Mouse (Mus musculus) embryonic facial prominence, embryonic 15.5 days (tissue): ENCODE results near the gene Macrod2. TPM values are rescaled to one million over a fixed set of nuclear protein-coding genes. Genes with fewer than 3 reads are reported as not detected.

Source experiments
- ATAC-seq: fragments of 200-750 bp; cut with Nextera tagmentation; 2 replicates; pipeline ENCODE4 v1.8.0; 2017; ENCODE audit warnings: low read depth, moderate TSS enrichment; ENCODE audit not compliant: insufficient number of reproducible peaks, low FRiP score, low TSS enrichment
- H3K27ac ChIP-seq: fragments of 300-500 bp; sonication (generic); replicated peaks from 2 replicates; pipeline ENCODE4 v1.5.1; 2015; ENCODE audit warnings: mild to moderate bottlenecking, inconsistent platforms
- H3K27me3 ChIP-seq: fragments of 300-500 bp; sonication (generic); 2 replicates; pipeline ENCODE4 v1.6.1; 2015; ENCODE audit warnings: inconsistent platforms
- H3K36me3 ChIP-seq: fragments of 300-500 bp; sonication (generic); 2 replicates; pipeline ENCODE4 v1.6.1; 2015; ENCODE audit warnings: mild to moderate bottlenecking, inconsistent platforms
- H3K4me1 ChIP-seq: fragments of 300-500 bp; sonication (generic); 2 replicates; pipeline ENCODE4 v1.6.1; 2015; ENCODE audit warnings: inconsistent platforms
- H3K4me2 ChIP-seq: fragments of 300-500 bp; sonication (generic); replicated peaks from 2 replicates; pipeline ENCODE4 v1.6.1; 2015; ENCODE audit warnings: mild to moderate bottlenecking, inconsistent platforms
- H3K4me3 ChIP-seq: fragments of 300-500 bp; sonication (generic); replicated peaks from 2 replicates; pipeline ENCODE4 v1.5.1; 2015; ENCODE audit warnings: mild to moderate bottlenecking, inconsistent platforms
- H3K9ac ChIP-seq: fragments of 300-500 bp; sonication (generic); 2 replicates; pipeline ENCODE4 v1.6.1; 2015; ENCODE audit warnings: inconsistent platforms
- H3K9me3 ChIP-seq: fragments of 300-500 bp; sonication (generic); replicated peaks from 2 replicates; pipeline ENCODE4 v1.6.1; 2016; ENCODE audit warnings: inconsistent platforms
- WGBS: fragments of 180-500 bp; shearing (Covaris S2); methylation state at CpG from one replicate; pipeline ENCODE4 v1.1.7; 2015; 5-methylcytosine and 5-hydroxymethylcytosine counted together
- polyA plus RNA-seq: library from polyadenylated mRNA; unstranded; fragments of >200 nt; fragmentation: Nextera tagmentation; extraction: Ambion mirVana; gene quantifications from 2 replicates; pipeline ENCODE4 v1.2.1, GENCODE M21; 2015

Macrod2 gene
- polyA plus RNA-seq, 1 experiment from 2014 or later, result 38.9 TPM

DNA sequence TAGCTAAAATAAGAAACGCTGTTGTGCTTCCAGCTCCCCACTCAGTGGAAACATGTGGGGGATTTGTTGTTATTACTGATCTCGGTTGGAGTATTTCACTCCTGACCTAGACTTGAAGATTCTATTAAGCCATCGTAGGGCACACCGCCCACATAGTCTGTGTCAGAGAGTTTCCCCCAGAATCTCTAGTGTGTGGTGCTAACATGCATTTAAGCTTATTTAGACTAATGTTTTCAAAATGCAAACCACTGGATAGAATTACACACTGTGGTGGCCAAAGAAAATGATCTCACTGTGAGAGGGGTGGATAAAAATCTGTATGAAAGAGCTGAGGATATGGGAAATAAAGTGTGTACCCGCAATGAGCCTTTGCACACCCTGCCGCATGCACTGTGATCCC is 834.7 kb downstream of the Macrod2 start:
- 26% methylated on average over 6 of the region's 6 CpGs for WGBS
- H3K9ac ChIP-seq, result no peak overlapping the region
- no peak overlapping the region for H3K4me2 ChIP-seq
- H3K27me3 ChIP-seq, result no peaks in the 10 kb centered on the region
- no peaks in the 10 kb centered on the region for H3K9me3 ChIP-seq
- H3K4me1 ChIP-seq, result peaks cover 18% of the 10 kb centered on the region
- no peak overlapping the region for H3K4me3 ChIP-seq
- peak; percentile 65 for ATAC-seq
- H3K27ac ChIP-seq, result no peak overlapping the region
- H3K36me3 ChIP-seq, result no peaks in the 10 kb centered on the region

DNA sequence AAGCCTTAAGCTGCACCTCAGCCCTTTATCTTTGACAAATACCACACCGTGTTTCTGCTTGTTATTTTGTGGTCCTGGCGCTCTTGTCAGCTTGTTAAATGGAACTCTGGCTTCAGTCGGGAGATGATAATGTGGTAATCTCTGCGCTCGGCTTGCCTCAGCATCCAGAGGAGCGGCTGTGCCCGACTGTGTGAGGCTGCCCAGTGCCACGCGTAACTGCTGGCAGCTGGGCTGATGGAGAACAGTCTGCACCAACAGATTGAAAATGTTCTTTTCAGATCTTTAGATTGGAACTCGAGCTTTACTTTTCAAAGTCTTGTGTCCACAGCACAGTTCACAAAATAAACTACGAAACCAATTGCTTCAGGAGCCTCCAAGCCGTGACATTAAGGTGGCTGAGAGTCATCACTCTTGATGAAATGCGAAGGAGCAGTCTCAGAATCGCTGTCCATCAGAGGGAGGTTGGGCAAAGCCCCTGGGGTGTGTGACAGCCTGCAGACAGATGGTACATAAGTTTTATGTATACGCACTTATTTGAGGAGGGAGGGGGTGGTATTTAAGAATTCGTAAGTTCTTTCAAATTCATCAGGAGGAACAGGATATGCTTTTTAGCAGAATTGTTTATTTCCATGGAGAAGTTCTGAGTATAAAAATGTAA is 836.0 kb downstream of the Macrod2 start:
- Histone ChIP-seq H3K4me2 (peak overlapping the region; percentile 28), H3K36me3 (no peaks in the 10 kb centered on the region), H3K27ac (peak overlapping the region; percentile 6; the same call in 1 of the 2 replicates), H3K9me3 (no peaks in the 10 kb centered on the region), H3K4me3 (no peak overlapping the region), H3K4me1 (peaks cover 21% of the 10 kb centered on the region), H3K9ac (no peak overlapping the region), H3K27me3 (no peaks in the 10 kb centered on the region)
- 16% methylated on average over 16 of the region's 16 CpGs for WGBS
- no peak for ATAC-seq

GRCm38 (mm10) chr2:141234306-141234705 is 839.2 kb downstream of the Macrod2 start:
- Histone ChIP-seq H3K9me3 (no peaks in the 10 kb centered on the region), H3K27ac (peak overlapping the region; percentile 74), H3K4me3 (no peak overlapping the region), H3K4me2 (no peak overlapping the region), H3K4me1 (peaks cover 21% of the 10 kb centered on the region), H3K36me3 (no peaks in the 10 kb centered on the region), H3K27me3 (no peaks in the 10 kb centered on the region), H3K9ac (no peak overlapping the region)
- no peak for ATAC-seq
- WGBS, result 32% methylated on average over 8 of the region's 8 CpGs

DNA sequence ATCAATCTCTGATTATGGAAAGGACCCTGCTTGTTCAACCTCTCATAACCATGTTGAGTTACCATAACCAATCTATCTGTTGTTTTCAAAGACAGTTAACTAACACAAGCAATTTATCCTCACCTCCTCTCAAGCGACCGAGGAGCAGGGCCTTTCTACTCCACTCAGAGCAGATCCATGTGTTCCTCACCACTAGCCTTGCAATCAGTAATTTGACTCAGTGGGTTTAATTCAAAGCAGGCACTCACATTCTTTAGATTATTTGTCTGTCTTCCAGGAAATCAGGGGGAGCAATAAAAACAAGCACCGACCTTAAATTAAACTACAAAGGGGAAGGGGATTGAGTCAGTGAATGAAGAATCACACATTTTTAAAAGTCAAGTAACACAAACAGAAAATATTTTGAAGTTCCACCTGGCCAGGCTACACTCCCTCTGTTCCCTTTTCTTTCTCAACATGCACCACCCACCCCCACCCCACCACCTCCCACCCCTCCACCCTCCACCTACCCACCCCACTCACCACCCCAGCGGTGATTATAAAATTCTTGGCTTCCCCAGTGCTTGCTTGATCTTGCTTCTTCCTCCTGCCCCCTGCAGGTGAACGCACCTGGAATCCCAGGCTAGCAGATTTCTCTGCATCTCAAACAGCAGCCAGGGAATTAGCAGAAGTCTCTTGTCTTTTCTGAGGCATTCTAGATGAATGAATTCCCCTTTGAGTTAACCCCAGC is 839.8 kb downstream of the Macrod2 start:
- Histone ChIP-seq H3K4me3 (no peak overlapping the region), H3K27ac (peak overlapping the region; percentile 74), H3K9me3 (no peaks in the 10 kb centered on the region), H3K27me3 (no peaks in the 10 kb centered on the region), H3K4me1 (peaks cover 19% of the 10 kb centered on the region), H3K9ac (no peak overlapping the region), H3K36me3 (no peaks in the 10 kb centered on the region), H3K4me2 (no peak overlapping the region)
- WGBS, result 11% methylated on average over 5 of the region's 5 CpGs
- 0 out of 2 replicates have a peak, but pooled peaks have one; percentile 16 for ATAC-seq

DNA sequence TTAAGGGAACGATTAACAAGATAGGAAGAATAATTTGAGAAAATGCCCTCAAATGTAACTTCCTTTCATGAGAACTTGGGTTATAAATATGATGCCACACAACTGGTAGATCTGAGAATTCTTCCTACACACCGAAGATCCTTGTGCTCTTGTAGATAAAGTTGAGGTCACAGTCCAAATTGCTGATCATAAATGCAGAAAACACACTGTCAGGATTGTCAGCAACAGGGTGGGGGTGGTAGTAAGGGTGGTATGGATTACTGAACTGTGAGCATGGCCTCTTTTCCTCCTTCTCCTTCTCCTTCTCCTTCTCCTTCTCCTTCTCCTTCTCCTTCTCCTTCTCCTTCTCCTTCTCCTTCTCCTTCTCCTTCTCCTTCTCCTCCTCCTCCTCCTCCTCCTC is 852.6 kb downstream of the Macrod2 start:
- no peak overlapping the region for H3K9ac ChIP-seq

GRCm38 (mm10) chr2:141264582-141264981 is 869.5 kb downstream of the Macrod2 start:
- no peak for ATAC-seq
- Histone ChIP-seq H3K4me3 (no peak overlapping the region), H3K4me1 (no peaks in the 10 kb centered on the region), H3K9ac (no peak overlapping the region), H3K4me2 (no peak overlapping the region), H3K9me3 (no peaks in the 10 kb centered on the region), H3K27me3 (no peaks in the 10 kb centered on the region), H3K27ac (no peak overlapping the region), H3K36me3 (no peaks in the 10 kb centered on the region)
- WGBS, result 65% methylated on average over 4 of the region's 4 CpGs

More for the DNA sequence above, 852.6 kb downstream of the Macrod2 start:
- Histone ChIP-seq H3K27ac (no peak overlapping the region), H3K27me3 (no peaks in the 10 kb centered on the region), H3K4me3 (no peak overlapping the region), H3K36me3 (no peaks in the 10 kb centered on the region), H3K4me1 (no peaks in the 10 kb centered on the region), H3K4me2 (no peak overlapping the region), H3K9me3 (no peaks in the 10 kb centered on the region)
- 88% methylated on average over 2 of the region's 2 CpGs for WGBS
- ATAC-seq, result no peak

- H3K27me3 ChIP-seq, result no peaks in the 10 kb centered on the region
- no peaks in the 10 kb centered on the region for H3K36me3 ChIP-seq
- ATAC-seq, result no peak
- no peak overlapping the region for H3K27ac ChIP-seq
- H3K4me3 ChIP-seq, result no peak overlapping the region
- 0 out of 2 replicates have a peak, but pooled peaks cover 2% of the 10 kb centered on the region for H3K4me1 ChIP-seq
- no peak overlapping the region for H3K4me2 ChIP-seq
- no peak overlapping the region for H3K9ac ChIP-seq
- no peaks in the 10 kb centered on the region for H3K9me3 ChIP-seq
Measured at GRCm38 (mm10) chr2:141266591-141266990, 871.5 kb downstream of the Macrod2 start.

DNA sequence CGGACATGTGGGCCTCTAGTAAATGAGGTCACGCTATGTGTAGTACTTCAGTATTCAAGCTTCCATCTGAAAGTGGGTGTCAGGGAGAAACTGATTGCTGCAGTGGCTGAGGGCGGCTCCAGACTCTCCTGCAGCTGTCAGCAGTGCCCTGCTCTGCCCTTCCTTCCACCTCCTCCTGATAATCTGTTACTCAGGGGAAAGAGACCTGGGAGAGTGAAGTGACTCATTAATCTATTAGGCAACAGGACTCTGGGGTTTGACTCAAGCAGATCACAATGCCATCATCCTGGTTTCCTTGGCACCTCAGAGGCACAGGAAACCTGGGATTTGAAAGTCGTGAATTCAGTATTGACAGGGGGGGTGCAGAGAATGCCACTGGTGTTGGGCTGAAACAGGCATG is 876.4 kb downstream of the Macrod2 start:
- WGBS, result 63% methylated on average over 4 of the region's 4 CpGs
- H3K9ac ChIP-seq, result no peak overlapping the region
- no peaks in the 10 kb centered on the region for H3K27me3 ChIP-seq

GRCm38 (mm10) chr2:141272966-141273365 is 877.9 kb downstream of the Macrod2 start:
- no peak overlapping the region for H3K4me2 ChIP-seq
- no peak for ATAC-seq
- no peak overlapping the region for H3K4me3 ChIP-seq
- 49% methylated on average over 4 of the region's 4 CpGs for WGBS
- no peak overlapping the region for H3K9ac ChIP-seq
- H3K36me3 ChIP-seq, result no peaks in the 10 kb centered on the region
- H3K27me3 ChIP-seq, result no peaks in the 10 kb centered on the region
- H3K27ac ChIP-seq, result no peak overlapping the region
- no peaks in the 10 kb centered on the region for H3K9me3 ChIP-seq
- 0 out of 2 replicates have a peak, but pooled peaks cover 7% of the 10 kb centered on the region for H3K4me1 ChIP-seq

More for the DNA sequence above, 876.4 kb downstream of the Macrod2 start:
- H3K4me3 ChIP-seq, result no peak overlapping the region
- no peaks in the 10 kb centered on the region for H3K9me3 ChIP-seq
- H3K4me2 ChIP-seq, result no peak overlapping the region
- no peak overlapping the region for H3K27ac ChIP-seq
- no peak for ATAC-seq
- H3K4me1 ChIP-seq, result 0 out of 2 replicates have a peak, but pooled peaks cover 7% of the 10 kb centered on the region
- H3K36me3 ChIP-seq, result no peaks in the 10 kb centered on the region

GRCm38 (mm10) chr2:141274262-141274661 is 879.2 kb downstream of the Macrod2 start:
- Histone ChIP-seq H3K27ac (no peak overlapping the region), H3K9ac (no peak overlapping the region), H3K4me2 (no peak overlapping the region), H3K27me3 (no peaks in the 10 kb centered on the region), H3K4me1 (peaks cover 10% of the 10 kb centered on the region; the same call in 1 of the 2 replicates), H3K9me3 (no peaks in the 10 kb centered on the region), H3K4me3 (no peak overlapping the region), H3K36me3 (no peaks in the 10 kb centered on the region)
- WGBS, result 54% methylated on average over 2 of the region's 2 CpGs
- ATAC-seq, result no peak

DNA sequence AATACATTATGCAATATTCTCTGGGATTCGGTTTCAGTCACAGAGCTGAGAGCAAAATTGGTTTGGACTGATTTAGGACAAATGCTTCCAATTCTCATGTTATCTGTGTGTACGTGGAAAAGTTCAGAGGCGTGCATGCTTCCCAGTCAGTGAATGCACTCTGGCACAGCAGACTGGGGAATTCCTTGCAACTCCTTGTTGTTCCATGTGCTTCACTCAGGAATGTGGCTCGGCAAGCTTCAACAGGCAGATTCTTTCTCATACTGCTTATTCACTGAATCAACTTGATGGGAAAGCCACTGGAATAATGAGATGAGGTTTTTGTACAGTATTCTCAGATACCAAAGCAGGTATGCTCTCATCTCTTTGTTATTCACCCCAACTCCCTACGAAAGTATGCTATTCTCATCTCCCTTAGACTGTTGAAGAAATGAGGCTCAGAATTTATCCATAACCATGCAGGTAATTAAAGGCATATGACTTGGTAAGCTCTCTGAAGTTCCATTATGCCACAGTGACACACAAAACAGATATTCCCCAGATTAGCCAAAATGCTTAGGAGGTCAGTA is 884.1 kb downstream of the Macrod2 start:
- Histone ChIP-seq H3K4me1 (peaks cover 5% of the 10 kb centered on the region; the same call in 1 of the 2 replicates), H3K4me2 (no peak overlapping the region), H3K36me3 (no peaks in the 10 kb centered on the region), H3K9ac (no peak overlapping the region), H3K27ac (peak overlapping the region; percentile 58; the same call in 1 of the 2 replicates), H3K27me3 (no peaks in the 10 kb centered on the region), H3K9me3 (no peaks in the 10 kb centered on the region), H3K4me3 (no peak overlapping the region)
- peak; percentile 63; the same call in 1 of the 2 replicates for ATAC-seq
- WGBS, result 14% methylated on average over 5 of the region's 5 CpGs
